Mouse (Mus musculus) mesoderm, embryonic 11.5 days (tissue): ENCODE data around the gene Tmem81.
A peak's percentile ranks its signal among the peaks of the same experiment; 100 is the strongest.
"Not testable (repeated sequence)": the region's sequence is repeated elsewhere in the genome, so short reads cannot be mapped to it uniquely, and the experiment has no call there.

ENCODE experiments used
- DNase-seq: peaks from one replicate; pipeline ENCODE4 v3.0.0-alpha.2; 2012; ENCODE audit warnings: low read depth, low spot score

The Tmem81 gene

DNA sequence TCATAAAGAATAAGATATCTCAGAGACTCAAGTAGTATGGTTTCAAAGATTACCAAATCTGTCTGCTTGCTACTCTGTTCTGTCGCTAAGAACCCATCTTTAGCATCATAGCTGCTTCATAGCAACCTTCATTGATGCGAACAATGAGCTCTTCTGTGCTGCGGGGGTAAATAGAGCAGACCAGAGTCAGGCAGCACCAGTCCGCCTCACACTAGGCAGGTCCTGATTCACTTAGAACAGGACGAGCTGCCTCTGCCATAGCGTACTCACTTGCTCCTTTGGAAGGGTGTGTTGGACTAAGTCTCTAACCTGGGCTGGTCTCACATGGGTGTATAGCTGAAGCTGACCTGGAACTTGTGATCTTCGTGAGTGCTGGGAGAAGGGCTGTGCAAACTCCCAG lies at the start of gene Tmem81:
Gene Tmem81, plus strand, starts transcription at position 173 of the 400 bp plus-strand sequence.
- DNase-seq: no peak

DNA sequence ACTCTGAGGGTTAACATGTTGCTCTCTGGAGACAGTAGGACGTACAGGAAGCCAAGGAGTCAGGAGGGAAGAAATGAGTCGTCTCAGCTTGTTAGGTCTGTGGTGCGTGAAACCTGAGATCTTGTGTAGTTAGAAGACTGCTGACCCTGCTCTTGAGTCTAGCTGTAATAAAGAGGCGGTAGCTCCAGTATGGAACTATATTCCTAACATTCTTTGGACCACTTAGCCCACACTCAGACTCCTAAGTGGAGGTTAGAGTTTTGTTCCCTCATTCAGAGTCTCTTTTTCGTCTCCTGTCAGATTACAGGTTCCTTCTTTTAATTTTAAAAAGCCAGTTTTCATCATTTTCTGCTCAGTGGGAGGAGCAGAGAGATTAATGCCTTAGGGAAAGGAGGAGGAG lies 41.4 kb upstream of the Tmem81 start:
- no peak for DNase-seq

DNA sequence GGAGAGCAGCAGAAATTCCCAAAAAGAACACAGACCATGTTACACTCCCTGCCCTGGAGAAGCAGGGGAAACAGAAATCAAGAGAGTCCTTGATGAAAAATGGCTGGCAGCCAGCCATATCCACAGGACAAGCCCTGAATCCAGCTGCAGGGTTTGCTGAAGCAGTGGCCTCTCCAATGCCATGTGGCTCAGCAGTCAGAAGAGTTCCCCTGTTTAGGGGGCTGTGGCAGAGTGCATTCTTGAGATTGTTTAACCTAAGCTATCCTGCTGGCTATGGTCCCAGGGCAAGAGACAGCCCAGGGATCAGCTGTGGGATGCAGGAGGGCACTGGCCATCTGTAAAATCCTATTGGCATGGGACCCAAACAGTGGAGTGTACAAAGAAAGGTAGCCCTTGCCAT lies 37.1 kb upstream of the Tmem81 start:
- DNase-seq: no peak

DNA sequence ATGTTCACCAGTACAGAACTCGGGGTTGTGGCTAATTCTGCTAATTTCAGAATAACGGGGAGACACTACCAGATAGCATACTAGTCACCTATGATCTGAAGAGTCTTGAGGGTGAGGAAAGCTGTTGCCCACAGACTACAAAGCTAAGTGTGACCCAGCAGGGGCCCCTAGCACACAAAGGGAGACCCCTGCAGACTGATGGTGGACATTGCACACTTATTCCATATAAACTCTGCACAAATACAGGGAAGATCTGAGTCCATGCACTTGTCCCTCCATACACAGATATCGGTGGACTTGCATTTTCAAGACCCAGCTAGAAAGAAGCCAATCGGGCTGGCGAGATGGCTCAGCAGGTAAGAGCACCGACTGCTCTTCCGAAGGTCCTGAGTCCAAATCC lies 36.5 kb upstream of the Tmem81 start:
- DNase-seq: no peak

DNA sequence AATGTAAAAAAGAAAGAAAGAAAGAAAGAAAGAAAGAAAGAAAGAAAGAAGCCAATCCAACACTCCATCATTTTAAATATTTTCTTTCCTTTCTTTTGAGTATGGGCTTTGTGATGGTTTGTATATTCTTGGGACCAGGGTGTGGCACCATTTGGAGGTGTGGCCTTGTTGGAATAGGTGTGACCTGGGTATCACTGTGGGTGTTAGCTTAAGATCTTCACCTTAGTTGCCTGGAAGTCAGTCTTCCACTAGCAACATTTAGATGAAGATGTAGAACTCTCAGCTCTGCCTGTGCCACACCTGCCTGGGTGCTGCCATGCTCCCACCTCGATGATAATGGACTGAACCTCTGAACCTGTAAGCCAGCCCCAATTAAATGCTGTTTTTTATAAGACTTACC lies 36.0 kb upstream of the Tmem81 start:
- not testable (repeated sequence) for DNase-seq

DNA sequence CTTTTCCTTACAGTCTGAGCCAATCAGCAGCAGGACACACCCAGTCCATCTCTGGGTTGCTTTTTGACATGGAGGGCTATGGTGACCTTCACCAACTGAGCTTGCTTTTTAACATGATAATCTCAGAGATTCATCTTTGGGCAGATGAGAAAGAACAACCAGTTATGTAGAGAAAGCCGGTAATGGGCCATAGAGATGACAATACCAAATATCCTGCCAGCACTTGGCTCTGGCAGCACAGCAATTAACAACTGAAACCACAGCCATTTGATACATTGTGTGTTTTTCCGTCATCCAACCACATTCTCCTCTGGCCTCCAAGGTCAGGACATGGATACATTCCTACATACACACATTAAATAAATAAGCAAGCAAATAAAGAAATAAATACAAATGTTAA lies 35.0 kb upstream of the Tmem81 start:
- no peak for DNase-seq

DNA sequence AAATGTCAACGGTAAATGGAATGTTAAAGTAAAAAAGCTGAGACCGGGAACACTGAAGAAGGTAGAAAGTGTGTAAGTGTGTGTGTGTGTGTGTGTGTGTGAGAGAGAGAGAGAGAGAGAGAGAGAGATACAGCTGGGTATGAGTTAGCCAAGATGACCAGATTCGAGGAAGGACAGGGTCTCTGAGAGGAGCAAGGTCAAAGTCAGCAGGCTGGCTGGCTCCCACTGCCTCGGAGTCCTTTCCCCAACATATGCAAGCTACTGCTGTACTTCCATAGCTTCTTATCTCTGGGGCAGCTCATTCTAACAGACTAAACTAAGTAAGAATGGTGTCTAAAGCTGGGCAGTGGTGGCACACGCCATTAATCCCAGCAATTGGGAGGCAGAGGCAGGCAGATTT lies 34.5 kb upstream of the Tmem81 start:
- DNase-seq: no peak

DNA sequence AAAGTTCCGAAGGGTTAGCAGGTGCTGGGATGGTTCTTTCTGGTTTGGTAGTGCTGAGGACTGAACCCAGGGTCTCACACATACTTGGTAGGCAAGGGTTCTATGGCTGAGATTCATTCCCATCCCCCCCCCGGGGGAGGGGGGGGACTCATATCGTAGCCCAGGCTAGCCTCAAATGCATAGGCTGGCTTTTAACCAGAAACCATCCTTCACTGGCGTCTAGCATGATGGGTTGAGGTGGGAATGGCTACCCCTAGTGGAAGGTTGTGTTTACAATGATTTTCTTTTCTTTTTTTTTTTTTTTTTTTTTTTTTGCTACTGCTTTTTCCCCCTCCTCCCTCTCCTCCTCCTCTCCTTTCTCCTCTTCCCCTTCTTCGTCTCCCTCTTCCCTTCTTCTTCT lies 33.5 kb upstream of the Tmem81 start:
- no peak for DNase-seq

DNA sequence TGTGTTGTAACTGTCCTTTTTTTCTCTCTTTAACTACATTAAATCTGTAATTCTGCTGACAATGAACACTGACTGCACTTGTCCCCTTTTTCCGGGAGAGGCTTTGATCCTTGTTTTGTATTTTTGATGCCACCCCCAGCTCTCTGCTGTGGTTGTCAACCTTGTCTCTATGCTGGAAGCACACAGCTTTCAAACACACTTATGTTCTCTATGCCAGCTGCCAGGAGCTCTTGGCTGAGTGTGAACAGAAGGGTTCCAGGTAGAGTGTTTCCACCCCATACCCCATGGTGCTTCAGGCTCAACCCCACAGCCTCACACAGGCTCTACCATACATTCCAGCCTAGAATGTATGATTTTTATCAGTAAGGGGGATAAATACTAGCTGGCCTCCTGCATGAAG lies 31.5 kb upstream of the Tmem81 start:
- DNase-seq: no peak

DNA sequence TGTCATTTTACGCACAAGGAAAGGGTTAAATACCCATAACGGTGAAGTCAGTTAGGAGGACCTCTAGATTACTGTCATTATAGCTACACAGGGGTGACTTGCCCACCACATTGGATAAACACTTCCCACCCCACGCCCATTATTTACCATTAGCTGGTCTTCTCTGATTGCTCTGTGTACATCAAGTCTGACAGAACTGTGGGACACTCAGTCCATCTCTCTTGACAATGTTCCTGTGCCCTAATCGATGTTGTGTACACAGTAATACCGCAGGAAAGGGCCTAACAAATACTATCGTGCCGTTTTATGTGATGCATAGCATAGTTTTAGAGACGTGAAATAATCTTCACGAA lies 29.5 kb upstream of the Tmem81 start:
- no peak for DNase-seq

DNA sequence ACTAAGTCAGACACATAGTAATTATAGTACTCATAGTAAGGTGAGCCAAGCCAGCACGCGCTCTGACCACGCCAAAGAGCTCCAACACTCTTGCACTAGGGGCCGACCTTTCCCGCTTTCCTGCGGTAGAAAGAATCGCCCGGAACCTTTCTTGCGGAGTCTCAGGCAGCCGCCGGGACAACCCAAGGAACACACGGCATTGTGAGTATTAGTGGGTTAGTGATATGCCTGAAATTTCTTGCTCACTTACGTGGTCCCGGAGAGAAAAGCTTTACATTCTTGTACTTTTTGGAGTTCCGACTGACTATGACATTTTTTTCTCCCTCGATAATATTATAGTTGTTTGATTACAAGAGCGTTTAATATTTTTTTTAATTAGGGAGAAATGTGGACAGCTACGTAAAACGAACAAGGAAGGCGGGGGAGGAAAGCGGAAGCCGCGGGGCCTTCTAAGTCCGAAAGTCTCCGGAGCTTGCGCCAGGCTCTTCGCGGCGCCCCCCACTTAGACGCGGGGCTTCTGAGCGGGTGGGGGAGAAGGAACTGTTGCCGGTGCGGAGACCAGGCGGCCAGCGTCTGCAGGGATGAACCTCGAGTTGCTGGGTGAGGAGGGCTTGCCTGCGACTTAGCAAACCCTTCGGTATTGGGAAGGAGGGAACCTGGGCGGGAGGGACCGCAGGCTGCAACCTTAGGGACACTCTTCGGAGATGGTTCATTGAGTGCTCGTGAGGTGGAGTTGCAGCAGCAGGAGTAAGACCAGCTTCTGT lies 28.9 kb upstream of the Tmem81 start, which contains the start of gene Rbbp5:
Gene Rbbp5, plus strand, starts transcription at position 438 of the 764 bp plus-strand sequence.
- peak; percentile 91 for DNase-seq

DNA sequence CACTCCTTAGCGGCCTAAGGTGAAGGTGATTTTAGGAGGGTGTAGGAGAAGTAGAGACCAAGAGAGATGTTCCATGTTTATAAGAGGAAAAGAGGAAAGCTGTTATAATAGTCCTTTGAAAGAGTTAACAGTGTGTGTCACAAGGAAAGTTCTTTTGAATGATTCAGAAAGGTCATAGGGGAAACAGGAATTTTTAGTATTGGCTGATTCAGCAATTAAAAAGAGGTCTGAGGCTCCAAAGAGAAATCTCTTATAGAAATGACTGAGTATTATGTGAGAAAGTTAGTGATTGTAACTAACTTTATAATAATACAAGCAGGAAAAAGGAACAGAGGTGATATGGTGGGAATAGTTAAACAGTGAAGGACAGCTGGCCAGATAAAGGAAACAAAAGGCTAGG lies 26.6 kb upstream of the Tmem81 start:
- DNase-seq: no peak

DNA sequence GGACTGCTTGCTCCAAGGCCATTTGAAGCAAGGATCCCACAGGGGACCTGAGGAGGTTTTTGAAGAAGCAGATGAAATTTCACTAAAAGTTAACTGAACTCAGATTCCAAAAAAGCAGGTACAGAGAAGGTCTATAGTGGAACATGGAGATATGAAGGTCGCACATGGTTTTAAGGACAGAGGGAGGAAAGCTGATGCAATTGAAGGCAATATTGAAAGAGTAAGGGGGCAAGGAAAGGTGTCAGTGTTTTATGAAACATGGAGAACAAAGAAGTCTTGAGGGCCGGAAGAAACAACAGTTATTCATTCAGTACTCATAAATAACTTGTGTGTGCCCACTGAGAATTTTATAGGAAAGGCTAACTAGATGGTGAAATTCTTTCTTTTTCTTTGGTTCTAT lies 24.4 kb upstream of the Tmem81 start:
- DNase-seq: no peak

DNA sequence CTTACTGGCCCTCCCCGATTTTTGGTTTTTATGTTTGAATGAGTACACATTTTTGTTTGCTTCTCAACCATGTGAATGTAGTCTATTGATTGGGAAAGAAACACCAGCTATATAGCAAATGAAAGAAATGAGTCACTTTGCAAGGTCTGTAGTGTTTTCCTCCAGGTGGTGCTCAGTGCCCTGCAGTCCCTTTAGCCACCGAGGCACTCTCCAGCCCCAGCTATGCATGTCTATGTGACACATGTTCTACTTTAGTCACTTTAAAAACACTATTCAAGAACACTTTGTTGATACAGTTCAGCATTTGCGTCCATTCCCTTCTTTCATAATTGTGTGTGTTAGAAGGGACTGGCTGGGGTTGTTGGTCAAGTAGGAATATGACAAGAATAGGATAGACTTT lies 22.8 kb upstream of the Tmem81 start:
- DNase-seq: no peak

DNA sequence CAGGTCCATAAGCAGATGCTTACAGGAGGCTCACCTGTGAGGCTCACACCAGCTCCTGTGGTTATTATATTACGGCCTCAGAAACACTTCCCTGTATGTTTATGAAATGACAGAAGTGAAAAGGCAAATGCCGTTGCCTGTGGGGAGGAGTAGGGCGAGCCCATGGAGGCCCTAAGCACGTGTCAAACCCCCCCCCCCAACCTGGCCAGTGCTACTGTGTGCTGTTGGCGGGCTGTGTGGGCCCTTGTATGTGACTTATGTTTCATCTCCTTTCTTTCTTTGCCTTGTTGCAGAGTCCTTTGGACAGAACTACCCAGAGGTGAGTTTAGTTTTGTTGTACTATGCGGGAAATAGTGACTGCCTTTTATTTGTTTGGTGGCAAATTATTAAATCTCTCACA lies 22.3 kb upstream of the Tmem81 start:
- no peak for DNase-seq

DNA sequence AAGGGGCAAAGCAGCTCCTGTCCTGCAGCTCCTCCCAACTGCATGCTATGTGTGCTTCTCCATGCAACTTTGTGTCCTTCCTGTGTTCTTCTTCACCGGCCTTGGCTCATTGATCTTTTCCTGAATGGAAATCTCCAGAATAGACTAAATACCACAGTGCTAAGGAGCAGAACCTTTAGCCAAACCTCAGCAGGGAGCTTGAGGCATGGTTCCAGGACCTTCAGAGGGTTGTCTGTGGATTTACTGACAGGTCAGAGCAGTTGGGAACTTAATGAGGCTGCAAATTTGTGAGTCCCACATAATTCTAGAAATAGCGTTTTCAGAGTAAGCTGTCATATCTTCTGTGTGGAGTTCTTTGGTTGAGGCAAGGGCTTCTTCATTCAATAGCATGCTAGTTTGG lies 5.5 kb upstream of the Tmem81 start:
- DNase-seq: no peak

DNA sequence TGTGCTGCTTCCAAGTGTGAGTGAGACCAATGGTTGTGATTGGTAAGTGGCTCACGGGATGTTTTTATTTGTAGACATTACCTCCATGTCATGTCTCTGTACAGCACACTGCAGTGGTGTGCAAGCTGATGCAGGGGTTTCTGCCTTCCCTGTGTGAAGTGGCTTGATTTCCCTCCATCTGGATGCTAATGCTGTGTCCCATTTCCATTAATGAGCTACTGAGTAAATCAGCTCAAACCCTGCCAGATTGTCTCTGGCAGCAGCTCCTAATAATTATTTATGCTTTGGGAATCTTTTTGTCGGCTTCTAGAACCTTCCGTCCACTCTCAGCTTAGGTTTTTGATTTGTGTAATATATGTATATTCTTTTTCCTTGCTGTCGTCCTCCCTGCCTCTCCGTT lies 875 bp upstream of the Tmem81 start:
- DNase-seq: no peak

DNA sequence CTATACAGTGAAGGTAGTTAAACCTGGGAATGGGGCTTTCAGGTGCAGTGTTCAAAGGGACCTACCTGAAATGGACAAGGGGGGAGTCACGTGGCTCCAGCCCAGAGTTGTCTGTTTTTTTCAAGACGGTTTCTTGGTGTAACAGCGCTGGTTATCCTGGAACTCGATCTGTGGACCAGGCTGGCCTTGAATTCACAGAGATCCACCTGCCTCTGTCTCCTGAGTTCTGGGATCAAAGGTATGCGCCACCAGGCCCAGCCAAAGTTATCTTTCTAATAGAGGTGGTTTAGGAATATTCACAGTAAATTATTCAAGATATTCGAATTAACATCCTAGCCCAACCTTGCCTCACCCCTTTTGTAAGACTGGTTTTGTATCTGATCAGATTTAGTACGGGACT lies 626 bp downstream of the Tmem81 start:
- DNase-seq: no peak

DNA sequence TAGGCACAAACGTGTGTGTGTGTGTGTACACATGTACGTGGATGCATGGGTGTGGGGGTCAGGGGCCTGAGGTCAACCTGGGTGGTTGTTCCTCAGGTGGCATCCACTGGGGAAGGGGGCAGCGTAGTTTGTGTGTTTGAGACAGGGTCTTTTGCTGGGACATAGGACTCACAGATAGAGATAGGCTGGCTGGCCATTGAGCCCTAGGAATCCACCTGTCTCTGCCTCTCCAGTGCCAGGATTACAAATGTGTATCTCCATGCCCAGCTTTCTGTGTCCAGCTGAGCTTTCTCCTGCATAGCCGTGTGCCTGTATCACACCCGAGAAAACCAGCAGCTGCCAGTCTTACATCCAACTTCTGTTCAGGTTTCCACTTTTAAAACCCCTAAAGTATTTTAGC lies 3.7 kb downstream of the Tmem81 start:
- DNase-seq: no peak

DNA sequence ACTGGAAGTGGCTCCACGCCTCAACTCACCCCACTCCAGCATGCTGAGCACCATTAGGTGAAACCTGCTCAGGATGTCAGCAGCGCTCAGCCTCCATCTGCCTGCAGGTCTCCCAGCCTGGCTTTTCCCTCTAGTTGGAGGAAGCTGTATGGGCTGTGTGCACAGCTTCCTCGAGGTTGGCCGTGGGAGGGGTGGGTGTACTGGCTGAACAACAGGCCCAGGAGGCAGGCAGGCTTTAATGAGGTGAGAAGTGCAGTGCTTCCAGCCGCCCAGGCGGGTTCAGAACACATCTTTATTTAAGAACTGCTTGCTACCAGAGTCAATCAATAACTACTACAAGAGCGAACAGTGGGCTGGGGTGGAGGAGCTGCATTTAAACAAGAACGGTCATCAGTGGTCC lies 5.5 kb downstream of the Tmem81 start:
- no peak for DNase-seq

DNA sequence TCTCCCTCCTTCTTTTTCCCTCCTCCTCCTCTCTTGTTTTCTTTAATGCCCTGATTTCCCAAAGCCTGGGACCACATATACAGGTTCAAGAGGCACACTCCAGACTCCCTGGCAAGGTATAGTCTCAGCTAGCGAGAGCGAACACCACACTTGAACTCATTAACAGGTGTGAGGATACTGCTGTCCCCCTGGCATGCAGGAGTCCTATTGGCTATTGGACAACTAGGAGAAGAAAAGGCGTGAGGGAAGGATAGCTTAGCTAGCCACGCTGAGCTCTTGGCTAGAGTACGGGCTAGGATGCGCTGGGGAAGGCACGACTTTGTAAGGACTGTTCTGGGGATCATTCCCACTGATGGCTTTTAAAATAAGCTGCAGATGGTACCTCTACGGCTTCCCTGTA lies 6.1 kb downstream of the Tmem81 start:
- no peak for DNase-seq

DNA sequence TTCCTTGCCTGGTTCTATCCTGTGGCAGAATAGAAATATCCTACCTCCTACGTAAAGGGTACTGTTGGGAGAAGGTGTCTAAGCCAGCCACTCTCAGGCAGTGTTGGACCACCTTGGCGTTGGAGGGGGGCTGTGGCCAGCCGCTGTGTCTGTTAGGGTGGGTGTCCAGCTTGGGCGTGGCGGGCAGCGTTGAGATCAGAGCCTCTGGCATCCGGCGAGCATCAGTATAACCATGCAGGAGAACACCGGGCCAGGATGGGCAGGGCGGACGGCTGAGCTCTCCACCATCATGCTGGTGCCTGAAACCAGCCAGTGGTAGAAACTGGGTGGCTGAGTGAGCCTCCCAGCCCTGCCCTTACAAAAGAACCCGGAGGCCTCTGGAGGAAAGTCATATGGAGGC lies 9.3 kb downstream of the Tmem81 start:
- DNase-seq: no peak

DNA sequence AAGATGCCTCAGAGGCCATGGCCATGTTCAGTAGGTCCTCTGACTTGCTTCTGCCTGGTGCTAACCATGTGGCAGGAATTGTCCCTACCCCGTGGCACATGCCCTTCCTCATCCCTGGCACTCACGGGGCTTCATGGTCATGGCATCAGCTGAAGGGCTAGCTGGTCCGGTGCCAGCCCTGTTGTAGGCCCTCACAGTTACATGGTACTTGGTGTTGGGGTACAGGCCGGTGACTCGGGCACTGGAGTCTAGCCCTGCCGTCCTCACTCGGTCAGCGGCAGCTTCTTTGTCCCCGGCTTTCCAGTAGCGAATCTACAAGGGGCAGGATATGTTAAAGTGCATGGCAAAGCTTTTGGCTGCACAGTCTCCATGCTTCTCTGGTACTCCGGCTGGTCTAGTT lies 10.7 kb downstream of the Tmem81 start:
- DNase-seq: no peak

DNA sequence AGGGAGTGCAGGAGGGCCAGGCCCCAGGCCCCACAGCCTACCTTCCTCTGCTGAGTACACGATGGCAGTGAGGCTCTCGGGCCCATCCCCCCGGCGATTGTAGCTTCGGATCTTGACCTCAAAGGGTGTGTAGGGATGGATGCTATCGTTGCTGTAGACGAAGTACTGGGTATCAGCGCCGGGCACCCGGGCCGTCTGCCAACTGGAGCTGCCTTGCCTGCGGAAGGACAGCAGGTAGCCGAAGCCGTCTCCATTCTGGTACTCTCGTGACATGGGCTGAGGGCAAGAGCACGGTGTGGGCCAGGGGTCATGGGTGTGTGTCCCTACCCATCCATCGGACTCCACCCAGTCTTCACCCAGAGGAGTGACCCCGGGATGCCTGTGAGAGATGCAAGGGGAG lies 12.6 kb downstream of the Tmem81 start:
- no peak for DNase-seq
